Mouse (Mus musculus) lung, embryonic 15.5 days (tissue): ENCODE data around the gene Zfp704. TPM values are rescaled to one million over a fixed set of nuclear protein-coding genes. Genes with fewer than 3 reads are reported as not detected.
A peak's percentile ranks its signal among the peaks of the same experiment; 100 is the strongest.

Experiments used
- ATAC-seq: fragments of 200-750 bp; cut with Nextera tagmentation; 2 replicates; pipeline ENCODE4 v1.8.0; 2017; ENCODE audit warnings: moderate number of reproducible peaks, borderline replicate concordance; ENCODE audit not compliant: low FRiP score, low TSS enrichment; ENCODE audit errors: extremely low read depth
- H3K27ac ChIP-seq: fragments of 300-500 bp; sonication (generic); 2 replicates; pipeline ENCODE4 v1.5.1; 2015; ENCODE audit warnings: moderate library complexity, mild to moderate bottlenecking, inconsistent platforms
- H3K27me3 ChIP-seq: fragments of 300-500 bp; sonication (generic); 2 replicates; pipeline ENCODE4 v1.6.1; 2015; ENCODE audit warnings: inconsistent platforms
- H3K36me3 ChIP-seq: fragments of 300-500 bp; sonication (generic); 2 replicates; pipeline ENCODE4 v1.6.1; 2015; ENCODE audit warnings: inconsistent platforms
- H3K4me1 ChIP-seq: fragments of 300-500 bp; sonication (generic); 2 replicates; pipeline ENCODE4 v1.6.1; 2015; ENCODE audit warnings: inconsistent platforms
- H3K4me2 ChIP-seq: fragments of 300-500 bp; sonication (generic); 2 replicates; pipeline ENCODE4 v1.6.1; 2015; ENCODE audit warnings: inconsistent platforms, mild to moderate bottlenecking, moderate library complexity
- H3K4me3 ChIP-seq: fragments of 300-500 bp; sonication (generic); 2 replicates; pipeline ENCODE4 v1.5.1; 2015; ENCODE audit warnings: mild to moderate bottlenecking, inconsistent platforms
- H3K9ac ChIP-seq: fragments of 300-500 bp; sonication (generic); 2 replicates; pipeline ENCODE4 v1.6.1; 2015; ENCODE audit warnings: inconsistent platforms
- H3K9me3 ChIP-seq: fragments of 300-500 bp; sonication (generic); 2 replicates; pipeline ENCODE4 v1.6.1; 2016; ENCODE audit warnings: inconsistent platforms
- WGBS: fragments of 180-500 bp; shearing (Covaris S2); methylation state at CpG from one replicate; pipeline ENCODE4 v1.1.7; 2015; 5-methylcytosine and 5-hydroxymethylcytosine counted together
- polyA plus RNA-seq: library from polyadenylated mRNA; unstranded; fragments of >200 nt; fragmentation: Nextera tagmentation; extraction: Ambion mirVana; gene quantifications from 2 replicates; pipeline ENCODE4 v1.2.1, GENCODE M21; 2015

The Zfp704 gene
- polyA plus RNA-seq, 1 experiment from 2014 or later: 9.3 TPM

DNA sequence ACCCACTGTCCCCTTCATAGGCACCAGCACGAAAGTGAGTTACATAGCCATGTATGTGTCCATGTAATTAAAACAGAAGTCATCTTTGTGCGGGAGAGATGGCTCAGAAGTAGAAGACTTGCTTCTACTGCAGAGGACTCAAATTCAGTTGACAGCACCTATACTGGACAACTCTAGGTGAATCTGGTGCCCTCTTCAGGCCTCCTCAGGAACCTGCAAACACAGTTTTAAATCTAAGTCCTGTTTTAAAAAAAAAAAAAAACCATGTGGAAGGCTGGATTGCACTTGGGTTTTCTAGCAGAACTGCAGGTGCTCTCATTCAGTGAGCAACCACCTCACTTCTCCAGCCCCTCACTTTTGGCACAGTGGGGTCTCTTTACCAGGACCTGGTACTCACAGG is 16.1 kb downstream of the Zfp704 start:
- H3K4me1 ChIP-seq: 0 out of 2 replicates have a peak, but pooled peaks cover 11% of the 10 kb centered on the region
- no peak overlapping the region for H3K4me2 ChIP-seq
- H3K27me3 ChIP-seq: no peaks in the 10 kb centered on the region
- H3K36me3 ChIP-seq: no peaks in the 10 kb centered on the region
- ATAC-seq: no peak
- no peaks in the 10 kb centered on the region for H3K9me3 ChIP-seq
- 74% methylated on average over 2 of the region's 2 CpGs for WGBS
- no peak overlapping the region for H3K9ac ChIP-seq
- H3K27ac ChIP-seq: no peak overlapping the region
- H3K4me3 ChIP-seq: no peak overlapping the region

DNA sequence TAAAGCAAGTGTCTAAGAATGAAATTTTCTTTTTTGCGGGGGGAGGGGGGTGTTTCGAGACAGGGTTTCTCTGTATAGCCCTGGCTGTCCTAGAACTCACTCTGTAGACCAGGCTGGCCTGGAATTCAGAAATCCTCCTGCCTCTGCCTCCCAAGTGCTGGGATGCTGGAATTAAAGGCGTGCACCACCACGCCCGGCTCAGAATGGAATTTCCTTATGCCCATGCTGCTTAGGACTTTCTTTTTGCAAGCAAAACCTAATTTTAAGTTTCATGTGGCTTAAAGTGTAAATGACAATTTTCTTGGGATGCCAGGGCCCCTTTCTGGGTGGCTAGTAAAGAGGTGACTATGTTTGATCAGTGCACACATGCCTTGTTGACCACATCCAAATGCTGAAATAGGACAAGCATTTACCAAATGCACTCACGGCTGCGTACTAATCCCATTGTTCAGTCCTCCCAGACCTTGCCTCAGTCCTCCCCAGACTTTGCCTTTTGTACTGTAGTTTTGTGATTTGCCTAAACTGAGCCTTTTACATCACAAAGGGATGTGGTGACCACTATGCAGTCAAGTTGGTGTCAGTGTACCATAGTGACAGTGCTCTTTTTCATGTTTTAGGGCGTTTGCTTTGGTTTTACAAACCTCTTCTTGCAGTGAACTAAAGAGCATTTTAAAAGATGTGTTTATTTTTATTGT is 18.3 kb downstream of the Zfp704 start:
- H3K27ac ChIP-seq: no peak overlapping the region
- no peaks in the 10 kb centered on the region for H3K27me3 ChIP-seq
- no peak overlapping the region for H3K9ac ChIP-seq
- H3K4me3 ChIP-seq: no peak overlapping the region
- no peak overlapping the region for H3K4me2 ChIP-seq
- no peaks in the 10 kb centered on the region for H3K36me3 ChIP-seq
- H3K4me1 ChIP-seq: 0 out of 2 replicates have a peak, but pooled peaks cover 4% of the 10 kb centered on the region
- no peaks in the 10 kb centered on the region for H3K9me3 ChIP-seq
- 90% methylated on average over 8 of the region's 8 CpGs for WGBS
- no peak for ATAC-seq

DNA sequence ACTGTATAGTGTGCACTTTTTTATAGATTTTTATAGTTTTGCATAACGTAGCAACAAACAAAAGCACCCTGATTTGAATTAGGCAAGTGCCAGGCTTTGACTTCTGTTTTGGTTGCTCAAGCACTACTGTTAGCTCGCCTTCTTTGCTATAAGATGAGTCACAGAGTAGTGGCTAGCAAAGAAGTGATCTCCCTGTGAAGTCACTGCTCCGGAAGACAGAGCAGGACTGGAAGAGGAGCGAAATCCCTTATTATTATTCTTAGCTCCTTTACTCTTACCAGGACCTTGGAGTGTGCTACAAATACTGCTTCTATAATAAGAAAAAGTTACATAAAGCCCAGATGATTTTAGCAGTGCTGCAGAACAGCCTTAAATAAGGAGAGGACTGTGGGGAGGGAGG is 21.2 kb downstream of the Zfp704 start:
- no peak overlapping the region for H3K9ac ChIP-seq
- no peak for ATAC-seq
- no peak overlapping the region for H3K4me2 ChIP-seq
- H3K36me3 ChIP-seq: no peaks in the 10 kb centered on the region
- no peaks in the 10 kb centered on the region for H3K27me3 ChIP-seq
- H3K27ac ChIP-seq: no peak overlapping the region
- WGBS: 91% methylated on average over 4 of the region's 4 CpGs
- H3K4me3 ChIP-seq: no peak overlapping the region
- H3K9me3 ChIP-seq: no peaks in the 10 kb centered on the region
- peaks cover 13% of the 10 kb centered on the region for H3K4me1 ChIP-seq

DNA sequence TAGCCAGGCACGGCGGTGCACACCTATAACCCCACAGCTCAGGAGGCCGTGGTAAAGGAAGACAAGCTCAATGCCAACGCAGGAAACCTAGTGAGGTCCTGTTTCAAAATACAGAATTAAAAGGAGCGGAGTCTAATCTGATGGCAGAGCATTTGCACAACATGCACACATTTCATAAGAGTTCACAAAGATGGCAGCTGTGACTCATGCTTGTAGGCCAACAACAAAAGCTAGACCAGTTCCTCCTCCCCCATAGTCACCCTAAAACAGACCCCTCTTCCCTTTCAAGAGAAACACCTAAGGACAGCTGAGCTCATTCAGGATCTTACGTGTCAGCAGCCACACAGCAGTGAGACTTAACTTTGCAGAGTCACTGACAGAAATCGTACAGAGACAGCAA is 22.6 kb downstream of the Zfp704 start:
- ATAC-seq: no peak
- Histone ChIP-seq H3K9ac (no peak overlapping the region), H3K27ac (no peak overlapping the region), H3K4me2 (no peak overlapping the region), H3K4me3 (no peak overlapping the region), H3K27me3 (no peaks in the 10 kb centered on the region), H3K9me3 (no peaks in the 10 kb centered on the region), H3K4me1 (peaks cover 16% of the 10 kb centered on the region), H3K36me3 (no peaks in the 10 kb centered on the region)
- WGBS: 90% methylated on average over 7 of the region's 7 CpGs

DNA sequence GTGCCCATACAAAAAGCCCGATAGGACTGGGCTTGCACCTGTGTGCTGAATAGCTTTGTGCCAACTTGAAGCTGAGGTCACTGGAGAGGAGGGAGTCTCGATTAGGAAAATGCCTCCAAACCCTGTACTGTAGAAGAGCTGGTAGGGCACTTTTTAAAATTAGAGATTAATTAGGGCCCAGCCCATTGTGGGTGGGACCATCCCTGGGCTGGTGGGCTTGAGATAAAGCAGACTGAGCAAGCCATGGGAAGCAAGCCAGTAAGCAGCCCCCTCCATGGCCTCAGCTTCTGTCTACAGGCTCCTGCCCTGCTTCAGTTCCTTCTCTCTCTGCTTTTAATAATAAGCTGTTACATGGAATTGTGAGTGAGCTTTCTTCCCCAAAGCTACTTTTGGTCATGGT is 26.4 kb downstream of the Zfp704 start:
- Histone ChIP-seq H3K27ac (no peak overlapping the region), H3K9me3 (no peaks in the 10 kb centered on the region), H3K4me3 (no peak overlapping the region), H3K4me2 (no peak overlapping the region), H3K9ac (no peak overlapping the region), H3K4me1 (peaks cover 24% of the 10 kb centered on the region), H3K27me3 (no peaks in the 10 kb centered on the region), H3K36me3 (no peaks in the 10 kb centered on the region)
- 63% methylated on average over 2 of the region's 2 CpGs for WGBS
- ATAC-seq: no peak

DNA sequence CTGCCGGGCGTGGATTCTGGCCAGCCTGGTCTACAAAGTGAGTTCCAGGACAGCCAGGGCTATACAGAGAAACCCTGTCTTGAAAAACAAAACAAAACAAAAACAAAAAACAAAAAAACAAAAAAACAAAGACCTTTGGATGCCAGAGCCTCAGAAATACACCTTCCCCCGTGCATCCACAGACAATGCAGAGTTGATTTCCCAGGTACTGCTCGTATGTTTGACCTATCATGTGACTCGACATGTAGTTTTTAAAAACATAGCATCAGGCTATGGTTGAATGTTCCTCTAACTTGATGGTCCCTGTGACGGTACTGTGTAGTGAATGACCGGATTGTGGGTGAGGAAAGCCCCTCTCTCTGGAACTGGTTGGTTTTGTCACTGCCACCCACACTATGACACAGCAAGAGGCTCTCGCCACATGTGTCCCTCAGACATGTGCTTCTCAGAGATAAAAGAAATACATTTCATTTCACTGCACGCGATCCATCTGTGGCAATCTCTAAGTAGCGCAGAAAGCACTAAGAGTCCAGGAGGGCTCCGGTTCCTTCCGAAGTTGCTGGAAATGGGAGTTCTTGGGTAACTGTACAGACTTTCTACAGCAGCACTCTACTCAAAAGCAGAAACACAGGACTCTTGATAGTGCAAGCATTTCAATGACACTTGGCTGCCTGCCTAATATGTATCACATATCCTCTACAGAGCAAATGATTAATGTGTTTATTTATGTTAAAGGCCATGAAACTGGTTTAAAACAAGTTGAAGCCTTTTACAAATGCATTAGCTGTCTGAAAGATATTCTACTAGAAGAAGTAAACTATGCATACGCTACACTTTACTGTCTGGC is 28.7 kb downstream of the Zfp704 start:
- Histone ChIP-seq H3K4me1 (peaks cover 24% of the 10 kb centered on the region), H3K27me3 (no peaks in the 10 kb centered on the region), H3K36me3 (no peaks in the 10 kb centered on the region), H3K4me2 (no peak overlapping the region), H3K9ac (no peak overlapping the region), H3K27ac (no peak overlapping the region), H3K4me3 (no peak overlapping the region), H3K9me3 (no peaks in the 10 kb centered on the region)
- WGBS: 65% methylated on average over 14 of the region's 14 CpGs
- ATAC-seq: peak; percentile 75; the same call in 1 of the 2 replicates

DNA sequence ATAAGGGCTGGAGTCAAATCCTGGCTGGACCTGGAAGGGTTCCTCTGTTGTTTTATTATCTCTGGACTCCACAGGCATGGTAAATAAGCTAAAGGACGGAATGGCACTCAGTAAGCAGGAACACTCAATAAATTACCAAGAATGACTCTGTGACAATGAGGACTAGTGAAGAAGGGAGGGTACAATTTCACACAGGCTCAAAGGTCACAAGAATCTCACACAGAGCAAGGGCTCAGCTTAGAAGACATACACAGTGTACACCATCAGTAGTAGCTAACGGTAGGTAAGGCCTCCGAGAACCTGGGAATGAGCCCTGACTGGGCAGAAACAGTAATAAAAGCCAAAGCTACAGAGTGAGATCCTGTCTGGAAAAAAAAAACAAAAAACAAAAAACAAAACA is 29.8 kb downstream of the Zfp704 start:
- H3K4me3 ChIP-seq: no peak overlapping the region
- peaks cover 24% of the 10 kb centered on the region for H3K4me1 ChIP-seq
- H3K27ac ChIP-seq: no peak overlapping the region
- no peaks in the 10 kb centered on the region for H3K36me3 ChIP-seq
- no peak overlapping the region for H3K9ac ChIP-seq
- no peaks in the 10 kb centered on the region for H3K9me3 ChIP-seq
- 89% methylated on average over 3 of the region's 3 CpGs for WGBS
- no peaks in the 10 kb centered on the region for H3K27me3 ChIP-seq
- H3K4me2 ChIP-seq: no peak overlapping the region
- ATAC-seq: no peak

DNA sequence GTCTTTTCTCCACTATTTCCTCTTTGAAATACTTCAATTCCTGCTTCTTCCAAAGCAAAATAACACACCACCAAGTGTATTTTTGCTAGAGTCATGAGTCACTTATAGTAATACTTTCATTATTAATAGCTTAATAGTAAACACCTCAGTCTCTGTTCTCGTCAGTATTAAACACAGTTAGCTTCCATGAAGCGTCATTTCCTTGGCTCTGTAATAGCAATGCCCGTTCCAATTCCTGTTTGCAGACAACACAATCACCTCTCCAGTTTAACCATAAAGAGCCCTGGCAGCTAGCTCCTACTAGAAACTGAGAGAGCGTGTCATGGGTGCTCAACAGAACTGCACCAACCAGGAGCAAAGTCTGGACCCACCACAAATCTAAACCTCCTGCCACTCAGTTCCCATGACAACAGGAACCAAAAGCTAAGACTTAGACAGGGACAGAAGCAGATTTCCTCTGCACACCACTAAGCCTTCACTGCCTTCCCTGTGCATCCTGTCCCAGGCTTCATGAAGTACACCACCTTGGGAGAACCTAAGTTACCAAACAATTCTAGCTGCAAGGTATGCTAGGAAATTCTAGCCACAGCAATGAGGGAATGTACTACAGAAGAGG is 30.7 kb downstream of the Zfp704 start:
- ATAC-seq: no peak
- no peak overlapping the region for H3K9ac ChIP-seq
- H3K9me3 ChIP-seq: no peaks in the 10 kb centered on the region
- peaks cover 25% of the 10 kb centered on the region for H3K4me1 ChIP-seq
- H3K4me2 ChIP-seq: no peak overlapping the region
- H3K36me3 ChIP-seq: no peaks in the 10 kb centered on the region
- H3K27ac ChIP-seq: no peak overlapping the region
- H3K27me3 ChIP-seq: no peaks in the 10 kb centered on the region
- WGBS: 32% methylated on average over 4 of the region's 4 CpGs
- H3K4me3 ChIP-seq: no peak overlapping the region

DNA sequence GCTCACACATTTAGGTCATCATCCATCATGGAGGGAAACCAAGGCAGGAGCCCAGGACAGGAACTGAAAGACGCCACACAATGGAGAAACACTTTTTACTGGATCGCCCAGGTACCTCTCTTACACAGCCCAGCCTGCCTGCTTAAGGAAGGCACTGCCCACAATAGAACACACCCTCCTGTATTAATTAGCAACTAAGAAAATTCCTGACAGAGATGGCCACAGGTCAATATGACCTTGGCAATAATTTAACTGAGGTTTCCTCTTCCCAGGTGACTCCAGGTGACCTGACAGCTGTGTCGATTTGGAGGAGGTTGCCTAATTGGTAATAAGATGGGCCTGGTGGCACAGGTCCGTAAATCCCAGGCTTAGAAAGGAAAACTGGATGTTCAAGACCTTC is 33.0 kb downstream of the Zfp704 start:
- H3K4me3 ChIP-seq: no peak overlapping the region
- 88% methylated on average over 4 of the region's 4 CpGs for WGBS
- no peaks in the 10 kb centered on the region for H3K27me3 ChIP-seq
- no peak overlapping the region for H3K4me2 ChIP-seq
- ATAC-seq: no peak
- H3K9ac ChIP-seq: no peak overlapping the region
- no peaks in the 10 kb centered on the region for H3K36me3 ChIP-seq
- no peak overlapping the region for H3K27ac ChIP-seq
- no peaks in the 10 kb centered on the region for H3K9me3 ChIP-seq
- peaks cover 31% of the 10 kb centered on the region for H3K4me1 ChIP-seq

DNA sequence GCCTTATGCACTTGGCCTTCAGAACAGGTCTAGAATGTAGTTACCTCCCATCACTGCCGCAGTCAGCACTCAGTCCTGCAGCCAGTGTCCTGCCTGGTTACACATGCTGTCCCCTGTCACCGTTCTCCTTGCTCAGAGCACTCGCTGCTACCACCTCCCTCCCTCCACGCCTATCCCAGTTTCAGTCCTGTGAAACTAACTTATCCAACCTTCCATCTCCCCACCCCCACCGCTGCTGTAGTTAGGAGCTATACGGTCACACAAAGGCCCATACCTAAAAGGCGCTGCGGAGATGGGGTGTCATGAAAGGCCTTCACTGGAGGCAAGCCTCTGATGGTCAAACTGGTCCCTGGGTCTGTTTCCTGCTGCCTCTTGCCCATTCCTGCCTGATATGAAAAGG is 35.6 kb downstream of the Zfp704 start:
- no peaks in the 10 kb centered on the region for H3K9me3 ChIP-seq
- no peak overlapping the region for H3K27ac ChIP-seq
- ATAC-seq: no peak
- H3K4me3 ChIP-seq: no peak overlapping the region
- H3K9ac ChIP-seq: no peak overlapping the region
- no peaks in the 10 kb centered on the region for H3K27me3 ChIP-seq
- 64% methylated on average over 8 of the region's 8 CpGs for WGBS
- peaks cover 20% of the 10 kb centered on the region for H3K4me1 ChIP-seq
- no peak overlapping the region for H3K4me2 ChIP-seq
- no peaks in the 10 kb centered on the region for H3K36me3 ChIP-seq

DNA sequence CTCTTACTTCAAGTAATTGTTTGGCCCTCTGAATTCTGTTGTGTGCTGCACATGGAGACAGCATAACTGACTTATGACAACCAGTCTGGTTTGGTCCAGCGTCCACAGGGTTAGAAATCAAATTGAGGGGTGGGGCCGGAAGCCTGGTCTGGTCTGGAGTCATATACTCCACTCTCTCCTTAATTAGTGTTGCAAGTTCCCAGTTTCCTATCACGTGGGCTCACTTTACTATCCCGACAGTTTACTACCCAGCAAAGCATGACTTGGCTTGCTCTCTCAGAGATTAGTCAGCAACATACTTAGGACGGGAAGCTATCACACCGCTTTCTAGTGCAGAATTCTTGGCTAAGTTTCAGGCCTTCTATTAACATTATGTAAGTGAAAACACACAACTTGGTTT is 36.3 kb downstream of the Zfp704 start:
- Histone ChIP-seq H3K4me2 (no peak overlapping the region), H3K27ac (0 out of 2 replicates have a peak overlapping the region, but pooled peaks have one; percentile 43), H3K27me3 (no peaks in the 10 kb centered on the region), H3K9me3 (no peaks in the 10 kb centered on the region), H3K9ac (no peak overlapping the region), H3K36me3 (no peaks in the 10 kb centered on the region), H3K4me3 (no peak overlapping the region), H3K4me1 (peaks cover 24% of the 10 kb centered on the region)
- peak; percentile 80; the same call in 1 of the 2 replicates for ATAC-seq
- 27% methylated on average over 6 of the region's 6 CpGs for WGBS

DNA sequence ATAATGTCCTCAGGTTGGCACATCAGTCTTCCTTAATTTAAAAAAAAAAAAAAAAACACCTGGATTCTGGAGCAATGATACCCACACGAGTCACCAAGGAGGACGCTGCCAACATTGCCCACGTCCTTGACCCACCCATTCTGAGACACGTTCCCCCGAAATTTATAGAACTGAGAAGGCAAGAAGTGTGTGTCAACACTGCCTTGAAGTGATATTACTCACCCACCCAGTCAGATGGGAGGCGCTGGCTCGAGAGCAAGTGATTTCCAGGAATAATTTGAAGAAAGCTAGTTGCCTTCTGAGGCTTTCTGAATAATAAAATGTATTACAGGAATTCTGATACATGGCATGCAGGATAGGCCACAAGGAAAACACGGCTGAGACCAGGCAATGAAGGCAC is 37.6 kb downstream of the Zfp704 start:
- peaks cover 30% of the 10 kb centered on the region for H3K4me1 ChIP-seq
- no peak overlapping the region for H3K27ac ChIP-seq
- no peak for ATAC-seq
- no peak overlapping the region for H3K4me2 ChIP-seq
- H3K36me3 ChIP-seq: no peaks in the 10 kb centered on the region
- 61% methylated on average over 8 of the region's 8 CpGs for WGBS
- no peaks in the 10 kb centered on the region for H3K9me3 ChIP-seq
- H3K9ac ChIP-seq: no peak overlapping the region
- H3K27me3 ChIP-seq: no peaks in the 10 kb centered on the region
- no peak overlapping the region for H3K4me3 ChIP-seq
